Mouse (Mus musculus) T-cell, adult 66 days (primary cell): ENCODE results near the gene Scgb1b7. TPM values are rescaled to one million over a fixed set of nuclear protein-coding genes. Genes with fewer than 3 reads are reported as not detected.

Experiments used
- total RNA-seq, 2 experiments: library from RNA; stranded (reverse); gene quantifications; 3 replicates in 1 of 2; 4 replicates in 1 of 2; pipeline ENCODE4 v1.2.4; 2023

Scgb1b7 gene
- not detected for total RNA-seq

DNA sequence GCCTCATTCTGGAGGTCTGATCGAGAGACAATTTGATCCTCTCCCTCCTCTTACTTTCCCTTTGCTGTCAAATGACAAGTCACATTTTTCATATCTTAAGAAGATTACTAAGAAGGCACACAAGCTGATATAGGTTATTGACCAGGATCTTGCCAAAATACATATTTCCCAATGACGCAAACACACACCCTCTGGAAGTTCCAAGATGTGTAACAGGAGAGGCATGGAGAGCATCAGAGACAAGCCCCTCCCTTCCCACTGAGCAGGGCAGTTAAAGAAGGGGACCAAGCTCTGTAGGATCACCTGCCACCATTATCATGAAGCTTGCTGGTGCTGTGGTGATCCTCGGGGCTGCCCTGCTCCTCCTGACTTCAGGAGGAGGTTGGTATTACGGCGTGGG lies at the start of gene Scgb1b7:
Gene Scgb1b7 (plus strand): TSS at position 301 of the 400 bp plus-strand sequence.

DNA sequence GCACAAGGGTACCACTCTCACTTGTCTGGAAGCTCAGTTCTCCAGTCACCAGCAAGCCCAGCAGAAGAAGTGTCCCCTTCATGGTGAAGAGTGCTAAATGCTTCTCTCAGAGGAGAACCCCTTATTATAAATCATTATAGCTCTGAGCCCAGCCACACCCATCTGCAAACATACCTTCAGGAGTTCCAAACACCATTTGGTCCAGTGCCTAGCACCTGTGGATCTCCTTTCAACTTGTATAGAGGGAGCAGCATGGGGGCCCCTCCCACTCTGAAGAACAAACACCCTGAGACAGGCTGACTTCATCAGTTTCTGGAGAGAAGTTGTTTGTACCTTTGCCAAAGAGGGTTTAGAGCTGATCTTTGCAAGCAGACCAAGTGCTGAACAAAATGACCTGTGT lies 6.8 kb upstream of the Scgb1b7 start, which contains the start of gene Scgb2b7:
Gene Scgb2b7 (minus strand): TSS at position 101 of the 400 bp plus-strand sequence.

Other genes starting within 250 kb of the Scgb1b7 start
- gene Scgb2b7, start 6.9 kb upstream of the Scgb1b7 start, total RNA-seq: not detected